Mouse (Mus musculus) E14TG2a.4 (cell line): Measurements from ENCODE around the gene Gpr88.

Experiments
- H3K27me3 ChIP-seq: 2 replicates; pipeline ENCODE4 v1.6.1; 2014; ENCODE audit warnings: low read length, control low read depth; ENCODE audit not compliant: insufficient read depth
- H3K36me3 ChIP-seq: 2 replicates; pipeline ENCODE4 v1.6.1; 2014; ENCODE audit warnings: low read length, control low read depth; ENCODE audit not compliant: insufficient read depth
- H3K4me1 ChIP-seq: replicated peaks from 2 replicates; pipeline ENCODE4 v1.6.1; 2014; ENCODE audit warnings: low read depth, low read length, control low read depth
- H3K4me3 ChIP-seq: replicated peaks from 2 replicates; pipeline ENCODE4 v1.5.1; 2014; ENCODE audit warnings: mild to moderate bottlenecking, low read length
- H3K9me3 ChIP-seq: 2 replicates; pipeline ENCODE4 v1.6.1; 2014; ENCODE audit warnings: low read length, control low read depth
- CTCF ChIP-seq: conservative IDR thresholded peaks from 2 replicates; pipeline ENCODE4 v1.5.1; 2014; ENCODE audit warnings: low read length
- NANOG ChIP-seq: IDR thresholded peaks from 2 replicates; pipeline ENCODE4 v1.6.1; 2014; ENCODE audit warnings: borderline replicate concordance, low read length, mixed read lengths
- POU5F1 ChIP-seq: IDR thresholded peaks from 2 replicates; pipeline ENCODE4 v1.6.1; 2014; ENCODE audit warnings: low read length, borderline replicate concordance

The Gpr88 gene

DNA sequence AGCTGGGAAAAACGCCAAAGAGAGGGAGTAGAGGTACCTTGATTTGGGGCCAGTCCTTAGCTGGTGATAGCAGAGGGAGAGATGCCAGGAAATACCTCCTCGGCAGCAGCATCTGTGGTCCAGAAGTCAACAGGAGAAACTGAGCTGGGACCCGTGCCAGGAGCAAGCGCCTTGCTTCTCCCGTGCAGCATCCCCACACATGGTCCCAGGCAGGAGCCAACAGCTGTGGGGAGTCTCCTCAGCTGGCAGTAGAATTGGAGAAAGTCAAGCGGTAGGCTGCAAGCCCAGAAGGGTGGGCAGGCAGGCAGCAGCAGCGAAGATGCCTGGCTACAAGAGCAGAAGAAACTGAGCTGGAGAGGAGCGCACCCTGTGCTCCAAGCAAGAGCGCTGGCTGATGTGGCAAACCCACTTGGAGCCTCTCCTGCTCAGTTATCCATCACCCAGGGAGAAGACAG is at the start of gene Gpr88:
Gpr88 (minus strand) TSS at position 427 of the 455 bp plus-strand sequence.
- peaks cover 14% of the 10 kb centered on the region for H3K4me1 ChIP-seq
- H3K4me3 ChIP-seq, result peak within 1 kb of the TSS; percentile 80
- TF ChIP-seq CTCF (no peak), NANOG (no peak), POU5F1 (no peak)
- no peaks in the 10 kb centered on the region for H3K36me3 ChIP-seq
- H3K27me3 ChIP-seq, result peaks cover 73% of the 10 kb centered on the region
- H3K9me3 ChIP-seq, result no peaks in the 10 kb centered on the region

DNA sequence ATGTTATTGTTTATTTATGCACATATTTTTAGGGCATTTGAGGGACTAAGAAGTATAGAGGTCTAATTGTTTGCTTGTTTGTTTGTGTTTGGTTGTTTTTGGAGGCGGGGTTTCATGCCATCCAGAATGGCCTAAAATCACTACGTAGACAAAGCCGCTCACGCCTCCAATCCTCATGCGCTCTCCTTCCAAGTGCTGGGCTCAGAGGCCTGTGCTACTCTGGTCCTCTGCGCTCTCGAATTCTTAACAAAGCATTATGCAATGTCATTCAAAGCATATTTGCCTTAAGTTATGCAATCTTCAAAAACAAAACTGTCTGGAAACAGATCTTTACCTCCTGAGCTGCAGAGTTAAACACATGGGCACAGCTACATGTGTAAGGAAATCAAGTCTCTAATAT is 49.3 kb upstream of the Gpr88 start:
- Histone ChIP-seq H3K4me3 (no peak overlapping the region), H3K9me3 (no peaks in the 10 kb centered on the region), H3K27me3 (no peaks in the 10 kb centered on the region), H3K4me1 (peaks cover 12% of the 10 kb centered on the region), H3K36me3 (no peaks in the 10 kb centered on the region)
- TF ChIP-seq POU5F1 (no peak), CTCF (no peak), NANOG (no peak)

DNA sequence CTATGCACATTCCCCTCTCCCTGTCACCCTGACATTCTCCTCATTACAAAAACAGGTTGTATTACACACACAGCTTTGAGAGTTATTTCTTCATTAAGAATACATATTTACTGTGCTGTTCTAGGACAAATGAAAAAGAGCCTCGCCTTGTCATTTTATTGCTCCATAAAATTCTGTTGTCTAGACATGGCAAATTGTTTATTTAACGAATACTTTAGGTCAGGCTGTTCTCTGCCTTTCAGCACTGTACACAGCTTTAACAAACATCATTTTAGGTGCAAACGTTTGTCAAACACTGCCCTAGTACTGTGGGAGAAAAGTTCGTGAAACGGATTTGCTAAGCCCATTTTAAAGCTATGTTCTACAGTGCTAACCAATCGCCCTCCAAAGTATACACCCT is 48.5 kb upstream of the Gpr88 start:
- no peaks in the 10 kb centered on the region for H3K27me3 ChIP-seq
- no peak overlapping the region for H3K4me3 ChIP-seq
- TF ChIP-seq NANOG (no peak), CTCF (no peak), POU5F1 (no peak)
- no peaks in the 10 kb centered on the region for H3K9me3 ChIP-seq
- H3K36me3 ChIP-seq, result no peaks in the 10 kb centered on the region
- peaks cover 12% of the 10 kb centered on the region for H3K4me1 ChIP-seq

- H3K4me3 ChIP-seq, result no peak overlapping the region
- no peak for TF ChIP-seq POU5F1
- TF ChIP-seq CTCF, result no peak
- TF ChIP-seq NANOG, result no peak
- peaks cover 16% of the 10 kb centered on the region for H3K4me1 ChIP-seq
- H3K9me3 ChIP-seq, result peaks cover 5% of the 10 kb centered on the region; the same call in 1 of the 2 replicates
- peaks cover 1% of the 10 kb centered on the region; the same call in 1 of the 2 replicates for H3K36me3 ChIP-seq
- H3K27me3 ChIP-seq, result no peaks in the 10 kb centered on the region
Measured at GRCm38 (mm10) chr3:116298727-116299126, 45.4 kb upstream of the Gpr88 start.

GRCm38 (mm10) chr3:116298003-116298402 is 44.7 kb upstream of the Gpr88 start:
- H3K27me3 ChIP-seq, result no peaks in the 10 kb centered on the region
- no peak overlapping the region for H3K4me3 ChIP-seq
- H3K4me1 ChIP-seq, result peaks cover 16% of the 10 kb centered on the region
- peaks cover 7% of the 10 kb centered on the region; the same call in 1 of the 2 replicates for H3K9me3 ChIP-seq
- TF ChIP-seq CTCF, result no peak
- no peak for TF ChIP-seq POU5F1
- TF ChIP-seq NANOG, result no peak
- peaks cover 8% of the 10 kb centered on the region for H3K36me3 ChIP-seq

- TF ChIP-seq NANOG (no peak), POU5F1 (no peak), CTCF (no peak)
- no peak overlapping the region for H3K4me3 ChIP-seq
- no peaks in the 10 kb centered on the region for H3K27me3 ChIP-seq
- H3K4me1 ChIP-seq, result peaks cover 16% of the 10 kb centered on the region
- H3K9me3 ChIP-seq, result peaks cover 7% of the 10 kb centered on the region; the same call in 1 of the 2 replicates
- H3K36me3 ChIP-seq, result peaks cover 8% of the 10 kb centered on the region
Measured at GRCm38 (mm10) chr3:116297170-116297569, 43.9 kb upstream of the Gpr88 start.

DNA sequence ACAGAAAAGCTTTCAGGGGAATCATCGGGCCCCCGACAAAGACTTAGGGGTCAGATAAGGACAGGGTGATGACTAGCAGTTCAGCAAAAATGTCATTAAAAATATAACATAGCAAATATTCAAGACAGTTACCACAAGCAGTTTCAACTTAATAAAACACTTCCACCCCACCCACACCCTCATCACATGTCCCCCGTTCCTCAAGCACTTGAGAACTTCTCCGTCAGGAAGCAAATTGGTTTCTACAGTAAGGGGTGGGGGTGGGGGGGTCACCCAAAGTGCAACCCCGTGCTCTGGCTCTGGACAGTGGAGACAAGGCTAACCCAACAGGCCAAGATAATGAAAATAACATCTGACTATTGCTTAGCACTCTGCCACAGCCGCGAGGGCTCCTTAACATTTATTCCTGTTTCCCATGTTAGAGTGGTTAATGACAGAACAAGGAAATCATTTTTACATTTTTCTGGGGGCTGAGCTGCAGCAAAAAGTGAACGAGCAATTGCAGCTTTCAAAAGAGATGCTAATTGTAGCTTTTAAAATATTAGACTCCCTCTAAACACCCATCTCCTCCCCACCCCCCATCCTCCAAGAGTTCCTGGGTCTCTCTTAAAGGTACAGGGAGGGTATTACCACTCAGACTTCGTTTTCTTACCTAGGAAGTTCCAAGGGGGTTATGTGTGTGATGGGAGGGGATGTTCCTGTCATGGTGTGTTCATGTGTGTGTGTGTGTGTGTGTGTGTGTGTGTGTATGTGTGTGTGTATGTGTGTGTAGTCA is 36.9 kb upstream of the Gpr88 start:
- Histone ChIP-seq H3K4me3 (no peak overlapping the region), H3K27me3 (no peaks in the 10 kb centered on the region), H3K9me3 (peaks cover 7% of the 10 kb centered on the region; the same call in 1 of the 2 replicates), H3K4me1 (no peaks in the 10 kb centered on the region), H3K36me3 (peaks cover 8% of the 10 kb centered on the region)
- no peak for TF ChIP-seq CTCF
- TF ChIP-seq NANOG, result no peak
- TF ChIP-seq POU5F1, result no peak

- H3K27me3 ChIP-seq, result no peaks in the 10 kb centered on the region
Measured at GRCm38 (mm10) chr3:116288833-116289232, 35.5 kb upstream of the Gpr88 start.

GRCm38 (mm10) chr3:116284735-116285134 is 31.4 kb upstream of the Gpr88 start:
- TF ChIP-seq NANOG (no peak), POU5F1 (no peak), CTCF (no peak)
- Histone ChIP-seq H3K4me3 (no peak overlapping the region), H3K9me3 (no peaks in the 10 kb centered on the region), H3K27me3 (no peaks in the 10 kb centered on the region), H3K36me3 (no peaks in the 10 kb centered on the region), H3K4me1 (peaks cover 34% of the 10 kb centered on the region)

More at GRCm38 (mm10) chr3:116288833-116289232, 35.5 kb upstream of the Gpr88 start:
- H3K36me3 ChIP-seq, result peaks cover 8% of the 10 kb centered on the region
- TF ChIP-seq POU5F1, result no peak
- no peak for TF ChIP-seq NANOG
- TF ChIP-seq CTCF, result no peak
- H3K9me3 ChIP-seq, result peaks cover 3% of the 10 kb centered on the region; the same call in 1 of the 2 replicates
- peaks cover 11% of the 10 kb centered on the region for H3K4me1 ChIP-seq
- H3K4me3 ChIP-seq, result no peak overlapping the region
